Mouse (Mus musculus) G1E (cell line): ENCODE data around the gene Pop5.

Experiments used
- CTCF ChIP-seq: IDR thresholded peaks from 2 replicates; pipeline ENCODE4 v1.5.1; 2012; ENCODE audit warnings: low read depth, low read length, inconsistent platforms, mixed read lengths
- GATA1 ChIP-seq: IDR thresholded peaks from 2 replicates; pipeline ENCODE4 v1.6.1; 2012; ENCODE audit warnings: borderline replicate concordance, low read length, inconsistent platforms, mixed read lengths
- GATA2 ChIP-seq: IDR thresholded peaks from 2 replicates; pipeline ENCODE4 v1.6.1; 2012; ENCODE audit warnings: low read depth, low read length, inconsistent platforms, borderline replicate concordance
- POLR2AphosphoS5 ChIP-seq: IDR thresholded peaks from 2 replicates; pipeline ENCODE4 v1.6.1; 2012; ENCODE audit warnings: low read depth, low read length, inconsistent platforms; ENCODE audit not compliant: insufficient replicate concordance
- TAL1 ChIP-seq: conservative IDR thresholded peaks from 2 replicates; pipeline ENCODE4 v1.6.1; 2012; ENCODE audit warnings: low read depth, low read length, inconsistent platforms, mixed read lengths

DNA sequence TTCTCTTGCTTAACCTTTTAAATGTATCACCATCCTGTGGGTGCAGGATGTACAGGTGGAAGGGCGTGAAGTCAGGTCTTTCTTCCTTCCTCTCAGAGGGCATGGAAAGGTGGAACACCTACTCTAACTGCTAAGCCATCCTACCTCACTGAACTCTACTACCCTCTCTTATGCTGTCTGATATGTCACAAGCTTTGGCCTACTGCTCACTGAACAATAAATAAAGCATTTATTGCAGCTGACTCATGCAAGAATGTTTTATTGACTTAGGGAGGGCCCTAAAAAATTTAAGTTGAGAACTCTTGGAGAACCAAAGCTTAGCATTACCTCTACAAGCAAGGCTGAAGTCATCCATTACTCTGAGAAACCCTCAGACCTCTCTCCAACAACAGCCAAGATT is 34.3 kb downstream of the Pop5 start:
- TF ChIP-seq CTCF = no peak
- no peak for TF ChIP-seq GATA1
- TF ChIP-seq TAL1 = no peak
- no peak for TF ChIP-seq GATA2
- TF ChIP-seq POLR2AphosphoS5 = no peak
